In the genomic region with DNA sequence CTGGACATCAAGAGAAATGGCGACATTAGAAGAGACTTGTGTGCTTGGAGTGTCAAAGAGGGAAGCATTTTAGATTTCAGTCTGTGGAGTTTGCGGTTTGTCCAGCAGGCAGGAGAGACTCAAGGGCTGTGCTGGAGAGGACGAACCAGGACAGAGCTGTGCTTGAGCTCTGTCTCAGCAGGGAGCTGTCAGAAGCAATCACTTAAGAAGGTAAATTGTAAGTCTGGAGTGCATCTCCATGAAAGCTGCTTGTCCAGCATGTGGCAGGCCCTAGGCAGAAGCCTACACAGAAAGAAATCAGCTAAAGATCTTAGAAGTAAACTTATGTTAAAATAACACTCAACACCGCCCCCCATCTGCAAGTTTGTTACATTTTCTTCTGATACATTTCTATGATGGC, we compare ENCODE assay signal across 24 mouse cellular contexts. TPM values are rescaled to one million over a fixed set of nuclear protein-coding genes. Genes with fewer than 3 reads are reported as not detected.
"Had no signal": no experiment of that assay in that cellular context is flagged by ENCODE, and none has a peak within 500 bp of the region (broad histone marks: within the 10 kb centered on the region; RNA-seq: fewer than 3 reads in every experiment).

No protein-coding gene starts in this region.

- H3K4me1 ChIP-seq: intestine, embryonic 15.5 days had no signal

- H3K4me3 ChIP-seq: gastrocnemius, adult 2 months; heart, embryonic 10.5 days; heart, embryonic 12.5 days; hindbrain, embryonic 10.5 days; hindbrain, embryonic 12.5 days; intestine, embryonic 15.5 days; layer of hippocampus, adult 2 months; limb, embryonic 13.5 days; limb, embryonic 15.5 days; liver, embryonic 12.5 days had no signal

- ATAC-seq: hindbrain, embryonic 16.5 days; inflammation-experienced regulatory T-cells, adult 6 months; intestine, embryonic 15.5 days; intestine, postnatal 0 days; liver, embryonic 12.5 days had no signal

- H3K27ac ChIP-seq: gastrocnemius, adult 2 months; heart, embryonic 10.5 days; hindbrain, embryonic 10.5 days; hindbrain, embryonic 12.5 days; hindbrain, embryonic 14.5 days; intestine, embryonic 15.5 days; layer of hippocampus, adult 2 months; limb, embryonic 13.5 days; limb, embryonic 15.5 days; liver, embryonic 12.5 days had no signal

- H3K36me3 ChIP-seq: heart, embryonic 10.5 days; heart, embryonic 12.5 days; hindbrain, embryonic 10.5 days; hindbrain, embryonic 12.5 days; intestine, embryonic 15.5 days; limb, embryonic 13.5 days; limb, embryonic 15.5 days; liver, embryonic 12.5 days had no signal

- H3K27me3 ChIP-seq: intestine, embryonic 15.5 days had no signal

- H3K9me3 ChIP-seq: heart, embryonic 10.5 days; heart, embryonic 12.5 days; hindbrain, embryonic 10.5 days; hindbrain, embryonic 12.5 days; intestine, embryonic 15.5 days; limb, embryonic 13.5 days; limb, embryonic 15.5 days; liver, embryonic 12.5 days had no signal

- DNase-seq: gastrocnemius, adult 2 months; gastrocnemius, postnatal 10 days; gastrocnemius, postnatal 25 days; heart, adult 18-20 months; heart, postnatal 10 days; heart, postnatal 4 days; kidney, adult 18-20 months; kidney, adult 8-10 months; kidney, postnatal 10 days; kidney, postnatal 25 days; kidney, postnatal 4 days had no signal

- H3K4me2 ChIP-seq: heart, embryonic 12.5 days; hindbrain, embryonic 12.5 days; hindbrain, embryonic 14.5 days; intestine, embryonic 15.5 days; limb, embryonic 13.5 days; limb, embryonic 15.5 days; liver, embryonic 12.5 days had no signal

- H3K9ac ChIP-seq: heart, embryonic 12.5 days; hindbrain, embryonic 12.5 days; hindbrain, embryonic 14.5 days; intestine, embryonic 15.5 days; limb, embryonic 13.5 days; limb, embryonic 15.5 days; liver, embryonic 12.5 days had no signal

RNA-seq across cellular contexts. Expression of a gene that starts 4.6 kb away (rescaled TPM):
- total RNA-seq: gastrocnemius, adult 2 months had no signal
